Mouse (Mus musculus) lung, postnatal 0 days (tissue): ENCODE data around the gene Gm20388. TPM values are rescaled to one million over a fixed set of nuclear protein-coding genes. Genes with fewer than 3 reads are reported as not detected.

Source experiments
- ATAC-seq: fragments of 200-750 bp; cut with Nextera tagmentation; 2 replicates; pipeline ENCODE4 v1.8.0; 2017; ENCODE audit warnings: moderate library complexity
- DNase-seq: peaks from one replicate; pipeline ENCODE4 v3.0.0-alpha.2; 2016; ENCODE audit warnings: low spot score
- H3K27ac ChIP-seq: fragments of 300-500 bp; sonication (generic); 2 replicates; pipeline ENCODE4 v1.5.1; 2014; ENCODE audit warnings: antibody characterized with exemption, mild to moderate bottlenecking, low read length, mixed read lengths
- H3K27me3 ChIP-seq: fragments of 300-500 bp; sonication (generic); replicated peaks from 2 replicates; pipeline ENCODE4 v1.6.1; 2014; ENCODE audit warnings: low read length, mixed read lengths; ENCODE audit not compliant: insufficient read depth
- H3K36me3 ChIP-seq: fragments of 300-500 bp; sonication (generic); 2 replicates; pipeline ENCODE4 v1.6.1; 2014; ENCODE audit warnings: low read length, mixed read lengths; ENCODE audit not compliant: insufficient read depth
- H3K4me1 ChIP-seq: fragments of 300-500 bp; sonication (generic); 2 replicates; pipeline ENCODE4 v1.6.1; 2014; ENCODE audit warnings: antibody characterized with exemption, low read depth, low read length, mixed read lengths; ENCODE audit not compliant: insufficient read depth
- H3K4me2 ChIP-seq: fragments of 300-500 bp; sonication (generic); replicated peaks from 2 replicates; pipeline ENCODE4 v1.6.1; 2014; ENCODE audit warnings: low read depth, mild to moderate bottlenecking, low read length, moderate library complexity, mixed read lengths
- H3K4me3 ChIP-seq: fragments of 300-500 bp; sonication (generic); 2 replicates; pipeline ENCODE4 v1.5.1; 2014; ENCODE audit warnings: low read depth, low read length
- H3K9ac ChIP-seq: fragments of 300-500 bp; sonication (generic); replicated peaks from 2 replicates; pipeline ENCODE4 v1.6.1; 2014; ENCODE audit warnings: low read depth, mild to moderate bottlenecking
- H3K9me3 ChIP-seq: fragments of 300-500 bp; sonication (generic); 2 replicates; pipeline ENCODE4 v1.6.1; 2016; ENCODE audit warnings: low read length, mixed read lengths
- CTCF ChIP-seq: IDR thresholded peaks from 2 replicates; pipeline ENCODE4 v1.5.1; 2016; ENCODE audit warnings: antibody characterized with exemption, mild to moderate bottlenecking
- EP300 ChIP-seq: IDR thresholded peaks from 2 replicates; pipeline ENCODE4 v1.6.1; 2016; ENCODE audit warnings: antibody characterized with exemption, mild to moderate bottlenecking, control low read depth
- WGBS: fragments of 180-500 bp; shearing (Covaris S2); extraction: QIAGEN DNeasy Blood & Tissue Kit; methylation state at CpG from one replicate; pipeline ENCODE4 v1.1.7; 2014; 5-methylcytosine and 5-hydroxymethylcytosine counted together
- polyA plus RNA-seq: library from polyadenylated mRNA; unstranded; fragments of >200 nt; fragmentation: Nextera tagmentation; extraction: Ambion mirVana; gene quantifications from 2 replicates; pipeline ENCODE4 v1.2.1, GENCODE M21; 2015

Gene Gm20388
- polyA plus RNA-seq, 1 experiment from 2014 or later = not detected

DNA sequence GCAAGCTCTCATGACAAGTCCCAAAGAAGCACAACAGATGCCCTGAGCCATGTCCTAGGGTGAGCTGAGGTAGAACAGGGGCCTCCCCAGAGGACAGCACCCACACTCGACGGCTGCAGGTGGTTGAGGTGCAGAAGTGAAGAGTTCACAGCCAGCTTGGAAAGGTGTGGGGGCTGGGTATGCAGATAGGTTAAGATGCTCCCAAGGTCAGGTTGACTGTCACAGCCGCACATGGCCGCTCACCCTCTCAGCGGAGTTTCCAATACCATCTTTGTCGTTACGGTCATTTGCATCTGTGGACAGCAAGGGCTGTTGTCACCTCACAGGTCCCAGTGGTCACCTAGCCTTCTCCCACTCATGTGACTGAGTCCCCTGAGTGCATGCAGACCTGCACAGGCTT lies 480.0 kb downstream of the Gm20388 start:
- DNase-seq = no peak
- Histone ChIP-seq H3K9me3 (no peaks in the 10 kb centered on the region), H3K4me1 (no peaks in the 10 kb centered on the region), H3K9ac (no peak overlapping the region), H3K27ac (no peak overlapping the region), H3K4me2 (no peak overlapping the region), H3K4me3 (no peak overlapping the region), H3K27me3 (no peaks in the 10 kb centered on the region), H3K36me3 (no peaks in the 10 kb centered on the region)
- 95% methylated on average over 7 of the region's 7 CpGs for WGBS
- ATAC-seq = no peak
- TF ChIP-seq CTCF (no peak), EP300 (no peak)

DNA sequence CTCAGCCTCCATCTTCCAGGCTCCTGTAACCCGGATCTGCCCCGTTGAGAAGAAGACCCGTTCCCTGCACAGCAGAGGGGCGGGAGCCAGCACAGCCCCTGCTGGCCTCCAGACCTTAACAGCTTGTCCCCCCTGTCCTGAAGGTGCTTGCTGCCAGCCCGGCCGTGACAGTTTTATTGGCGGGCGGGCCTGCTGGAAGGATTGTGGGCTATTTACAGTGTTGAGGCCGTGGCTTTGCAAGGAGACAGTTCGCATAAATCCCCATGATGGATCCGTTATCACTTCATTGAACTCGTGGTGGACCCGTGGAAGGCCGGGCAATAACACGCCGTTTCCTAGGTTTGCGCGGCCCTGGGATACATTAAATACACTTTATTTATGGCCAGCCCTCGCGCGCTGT lies 481.2 kb downstream of the Gm20388 start:
- Histone ChIP-seq H3K36me3 (no peaks in the 10 kb centered on the region), H3K4me2 (no peak overlapping the region), H3K27me3 (no peaks in the 10 kb centered on the region), H3K9me3 (no peaks in the 10 kb centered on the region), H3K4me3 (no peak overlapping the region), H3K27ac (no peak overlapping the region), H3K9ac (no peak overlapping the region), H3K4me1 (0 out of 2 replicates have a peak, but pooled peaks cover 2% of the 10 kb centered on the region)
- TF ChIP-seq CTCF = no peak
- no peak for TF ChIP-seq EP300
- no peak for DNase-seq
- 57% methylated on average over 21 of the region's 21 CpGs for WGBS
- ATAC-seq = no peak

DNA sequence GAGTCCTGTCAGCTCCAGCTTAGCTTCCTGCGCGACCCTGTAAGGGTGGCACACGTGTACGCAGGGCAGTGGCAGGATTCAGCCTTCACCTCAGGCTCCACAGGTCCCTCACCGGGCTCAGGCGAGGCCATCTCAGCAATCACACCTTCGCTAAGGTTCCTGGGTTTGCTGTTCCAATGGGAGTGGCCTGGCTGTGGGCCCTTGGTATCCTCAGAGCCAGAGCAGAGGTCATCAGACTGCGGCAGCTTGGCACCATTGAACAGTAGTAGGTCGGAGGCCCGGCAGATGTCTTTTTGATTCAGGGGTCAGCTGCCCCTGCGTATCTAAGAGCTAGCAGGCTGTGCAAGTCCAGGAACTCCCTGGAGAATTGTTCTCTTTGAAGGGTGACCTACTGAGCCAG lies 482.4 kb downstream of the Gm20388 start:
- Histone ChIP-seq H3K4me1 (0 out of 2 replicates have a peak, but pooled peaks cover 6% of the 10 kb centered on the region), H3K9me3 (no peaks in the 10 kb centered on the region), H3K27ac (no peak overlapping the region), H3K27me3 (no peaks in the 10 kb centered on the region), H3K4me2 (no peak overlapping the region), H3K9ac (no peak overlapping the region), H3K4me3 (no peak overlapping the region), H3K36me3 (no peaks in the 10 kb centered on the region)
- DNase-seq (no peak), ATAC-seq (no peak)
- 81% methylated on average over 11 of the region's 11 CpGs for WGBS
- no peak for TF ChIP-seq CTCF

DNA sequence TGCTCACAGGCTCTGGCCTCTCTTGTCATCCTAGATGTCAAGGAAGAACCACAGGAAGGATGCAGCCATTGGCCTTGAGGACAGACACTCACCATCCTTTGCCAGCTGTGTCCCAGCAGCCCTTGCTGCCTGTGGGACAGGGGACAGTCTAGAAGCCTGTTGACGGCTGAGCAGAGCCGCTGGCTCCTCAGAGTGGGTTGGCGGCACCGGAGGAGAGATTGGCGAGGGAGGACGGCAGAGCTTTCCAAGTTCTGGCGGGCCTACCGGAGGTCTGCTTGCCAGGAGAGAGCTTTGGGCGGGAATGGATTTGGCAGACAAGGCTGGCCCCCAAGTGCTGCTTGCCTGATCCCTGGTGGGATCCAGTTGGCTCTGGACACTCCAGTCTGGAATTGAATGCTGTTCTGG lies 483.2 kb downstream of the Gm20388 start:
- Histone ChIP-seq H3K9ac (no peak overlapping the region), H3K4me3 (no peak overlapping the region), H3K27ac (no peak overlapping the region), H3K4me2 (no peak overlapping the region), H3K4me1 (0 out of 2 replicates have a peak, but pooled peaks cover 6% of the 10 kb centered on the region), H3K27me3 (no peaks in the 10 kb centered on the region), H3K36me3 (no peaks in the 10 kb centered on the region), H3K9me3 (no peaks in the 10 kb centered on the region)
- ATAC-seq = no peak
- WGBS = 61% methylated on average over 9 of the region's 9 CpGs
- TF ChIP-seq CTCF (no peak), EP300 (no peak)
- DNase-seq = no peak

DNA sequence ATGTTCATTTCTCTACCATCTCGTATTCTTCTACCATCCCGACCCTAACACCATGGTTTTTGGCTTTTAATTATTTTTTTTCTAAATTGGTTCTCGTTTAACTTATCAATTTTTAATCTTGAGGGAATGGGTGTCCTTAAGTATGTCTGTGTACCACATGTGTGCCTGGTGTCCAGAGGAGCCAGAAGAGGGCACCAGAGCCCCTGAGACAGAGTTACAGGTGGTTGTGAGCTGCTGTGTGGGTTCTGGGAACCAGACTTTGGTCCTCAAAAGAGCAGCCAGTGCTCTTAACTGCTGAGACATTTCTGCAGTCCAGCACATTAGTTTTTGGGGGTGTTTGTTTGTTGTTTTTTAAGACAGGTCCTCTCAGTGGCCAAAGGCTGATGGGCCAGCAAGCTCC lies 485.3 kb downstream of the Gm20388 start:
- no peak overlapping the region for H3K4me2 ChIP-seq
- H3K27ac ChIP-seq = no peak overlapping the region
- H3K9me3 ChIP-seq = no peaks in the 10 kb centered on the region
- no peak overlapping the region for H3K9ac ChIP-seq
- ATAC-seq (no peak), DNase-seq (no peak)
- no peaks in the 10 kb centered on the region for H3K36me3 ChIP-seq
- H3K4me3 ChIP-seq = no peak overlapping the region
- H3K27me3 ChIP-seq = no peaks in the 10 kb centered on the region
- WGBS = 94% methylated on average over 3 of the region's 3 CpGs
- H3K4me1 ChIP-seq = 0 out of 2 replicates have a peak, but pooled peaks cover 6% of the 10 kb centered on the region
- TF ChIP-seq EP300 (no peak), CTCF (0 out of 2 replicates have a peak, but pooled peaks have one; percentile 12)

DNA sequence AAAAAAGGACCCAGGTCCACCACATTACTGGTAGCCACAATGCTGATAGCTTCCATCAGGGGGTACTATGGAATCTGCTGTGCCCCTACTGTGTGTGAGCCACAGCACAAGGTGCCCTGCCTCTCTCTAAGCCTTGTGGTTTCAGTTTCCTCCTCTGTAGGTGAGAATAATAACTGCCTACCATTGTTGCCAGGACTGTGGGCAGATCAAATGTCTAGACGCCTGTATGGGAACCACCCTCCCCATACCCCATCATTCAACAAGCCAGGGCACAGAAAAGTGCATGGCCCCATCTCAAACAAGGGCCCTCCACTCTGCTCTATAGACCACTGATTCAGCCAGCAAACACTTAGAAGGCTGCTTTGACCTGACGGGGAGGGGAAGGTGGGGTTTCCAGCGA lies 486.1 kb downstream of the Gm20388 start:
- TF ChIP-seq CTCF = no peak
- H3K4me3 ChIP-seq = no peak overlapping the region
- H3K27ac ChIP-seq = no peak overlapping the region
- no peaks in the 10 kb centered on the region for H3K27me3 ChIP-seq
- DNase-seq (peak; percentile 53), ATAC-seq (peak; percentile 41)
- no peak overlapping the region for H3K4me2 ChIP-seq
- no peaks in the 10 kb centered on the region for H3K9me3 ChIP-seq
- H3K4me1 ChIP-seq = 0 out of 2 replicates have a peak, but pooled peaks cover 6% of the 10 kb centered on the region
- no peaks in the 10 kb centered on the region for H3K36me3 ChIP-seq
- WGBS = 60% methylated on average over 3 of the region's 3 CpGs
- no peak overlapping the region for H3K9ac ChIP-seq
